Mouse (Mus musculus) stomach, embryonic 16.5 days (tissue): Measurements from ENCODE around the gene Baiap2. TPM values are rescaled to one million over a fixed set of nuclear protein-coding genes. Genes with fewer than 3 reads are reported as not detected.

Experiments used
- ATAC-seq: fragments of 200-750 bp; cut with Nextera tagmentation; 2 replicates; pipeline ENCODE4 v1.8.0; 2017; ENCODE audit warnings: moderate number of reproducible peaks, moderate TSS enrichment; ENCODE audit not compliant: insufficient read depth, low FRiP score
- H3K27ac ChIP-seq: fragments of 300-500 bp; sonication (generic); 2 replicates; pipeline ENCODE4 v1.5.1; 2014; ENCODE audit warnings: low read length
- H3K27me3 ChIP-seq: fragments of 300-500 bp; sonication (generic); 2 replicates; pipeline ENCODE4 v1.6.1; 2014; ENCODE audit warnings: low read length, control low read depth, mixed read lengths; ENCODE audit not compliant: control insufficient read depth, insufficient read depth
- H3K36me3 ChIP-seq: fragments of 300-500 bp; sonication (generic); 2 replicates; pipeline ENCODE4 v1.6.1; 2014; ENCODE audit warnings: low read length; ENCODE audit not compliant: control insufficient read depth, insufficient read depth
- H3K4me1 ChIP-seq: fragments of 300-500 bp; sonication (generic); 2 replicates; pipeline ENCODE4 v1.6.1; 2014; ENCODE audit warnings: low read length, control low read depth, mixed read lengths; ENCODE audit not compliant: control insufficient read depth, insufficient read depth
- H3K4me2 ChIP-seq: fragments of 300-500 bp; sonication (generic); 2 replicates; pipeline ENCODE4 v1.6.1; 2014; ENCODE audit warnings: low read depth, low read length, mixed read lengths
- H3K4me3 ChIP-seq: fragments of 300-500 bp; sonication (generic); replicated peaks from 2 replicates; pipeline ENCODE4 v1.5.1; 2014; ENCODE audit warnings: mild to moderate bottlenecking, low read length
- H3K9ac ChIP-seq: fragments of 300-500 bp; sonication (generic); 2 replicates; pipeline ENCODE4 v1.6.1; 2014; ENCODE audit warnings: low read length
- H3K9me3 ChIP-seq: fragments of 300-500 bp; sonication (generic); replicated peaks from 2 replicates; pipeline ENCODE4 v1.6.1; 2016; ENCODE audit warnings: low read length, control low read depth; ENCODE audit not compliant: control insufficient read depth
- WGBS: fragments of 180-500 bp; shearing (Covaris S2); extraction: QIAGEN DNeasy Blood & Tissue Kit; methylation state at CpG from one replicate; pipeline ENCODE4 v1.1.7; 2014; 5-methylcytosine and 5-hydroxymethylcytosine counted together
- polyA plus RNA-seq: library from polyadenylated mRNA; unstranded; fragments of >200 nt; fragmentation: Nextera tagmentation; extraction: Ambion mirVana; gene quantifications from 2 replicates; pipeline ENCODE4 v1.2.1, GENCODE M21; 2015

The Baiap2 gene
- polyA plus RNA-seq, 1 experiment from 2014 or later = 41.4 TPM

DNA sequence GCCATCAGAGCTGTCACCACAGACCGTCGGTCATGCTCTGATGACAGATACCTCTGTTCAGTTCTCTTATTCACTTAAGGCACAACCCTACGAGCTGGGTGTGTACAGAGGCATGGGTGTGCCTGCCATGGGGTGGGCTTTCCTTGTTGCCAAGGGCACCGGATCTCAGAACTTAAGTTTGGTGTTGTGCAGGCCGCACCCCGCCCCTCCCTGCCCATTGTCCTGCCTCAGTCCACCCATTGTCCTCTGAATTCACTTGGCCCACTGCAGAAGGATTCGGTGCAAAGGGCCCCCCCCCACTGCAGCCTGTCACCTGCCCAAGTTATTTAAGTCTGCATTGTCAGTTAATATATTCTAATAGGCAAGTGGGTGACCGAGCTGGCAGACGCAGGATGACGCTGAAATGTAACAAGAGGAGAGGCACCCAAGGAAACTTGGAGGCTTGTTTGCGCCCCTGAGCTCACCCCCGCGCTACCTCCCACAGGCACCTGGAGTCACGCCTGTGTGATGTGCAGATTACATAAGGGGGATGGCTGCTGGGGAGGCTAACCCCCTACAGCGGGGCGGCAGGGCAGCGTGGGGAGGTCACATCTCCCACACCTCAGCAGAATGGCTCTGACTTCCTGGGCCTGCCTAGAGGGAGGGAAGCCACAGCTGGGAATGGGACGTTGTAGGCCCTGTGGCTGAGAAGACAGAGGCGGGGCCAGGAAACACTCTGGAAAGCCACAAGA, 4.6 kb upstream of the Baiap2 start:
- Histone ChIP-seq H3K27ac (peak overlapping the region; percentile 94), H3K4me1 (peaks cover 57% of the 10 kb centered on the region), H3K9ac (peak overlapping the region; percentile 38), H3K4me2 (peak overlapping the region; percentile 29), H3K36me3 (no peaks in the 10 kb centered on the region), H3K27me3 (no peaks in the 10 kb centered on the region), H3K4me3 (no peak overlapping the region), H3K9me3 (no peaks in the 10 kb centered on the region)
- ATAC-seq = no peak
- 51% methylated on average over 19 of the region's 19 CpGs for WGBS

DNA sequence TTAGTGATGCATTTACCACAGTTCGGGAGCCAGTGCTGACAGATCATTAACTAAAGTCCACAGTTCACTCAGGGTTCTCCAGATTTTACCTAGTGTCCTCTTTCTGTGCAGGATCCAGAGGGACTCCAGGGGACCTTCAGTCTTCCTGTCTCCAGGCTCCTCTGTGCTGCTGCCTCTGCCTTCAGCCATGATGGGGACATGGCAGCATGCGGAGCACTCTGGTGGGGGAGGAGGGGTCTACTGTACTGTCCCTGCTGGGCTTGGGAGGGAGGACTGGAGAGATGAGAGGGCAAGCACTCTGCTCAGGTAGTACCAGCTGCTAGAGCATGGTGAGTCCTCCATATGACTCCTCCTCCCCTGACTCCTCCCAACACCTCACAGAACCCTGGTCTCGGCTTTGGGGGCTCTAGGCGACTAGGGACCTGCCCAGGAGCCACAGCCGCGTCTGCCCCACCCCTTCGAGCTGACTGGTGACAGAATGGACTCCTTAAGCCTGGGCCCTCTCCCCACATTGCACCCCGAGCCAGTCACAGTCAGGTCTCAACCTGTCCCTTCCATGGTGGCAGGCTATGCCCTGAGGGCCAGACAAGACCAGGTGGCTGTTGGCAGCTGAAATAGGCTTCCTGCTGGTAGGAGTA, 3.4 kb upstream of the Baiap2 start:
- Histone ChIP-seq H3K9ac (peak overlapping the region; percentile 24), H3K4me2 (peak overlapping the region; percentile 4; the same call in 1 of the 2 replicates), H3K27ac (peak overlapping the region; percentile 94), H3K9me3 (no peaks in the 10 kb centered on the region), H3K4me3 (no peak overlapping the region), H3K36me3 (no peaks in the 10 kb centered on the region), H3K27me3 (no peaks in the 10 kb centered on the region), H3K4me1 (peaks cover 62% of the 10 kb centered on the region)
- no peak for ATAC-seq
- 46% methylated on average over 8 of the region's 8 CpGs for WGBS

DNA sequence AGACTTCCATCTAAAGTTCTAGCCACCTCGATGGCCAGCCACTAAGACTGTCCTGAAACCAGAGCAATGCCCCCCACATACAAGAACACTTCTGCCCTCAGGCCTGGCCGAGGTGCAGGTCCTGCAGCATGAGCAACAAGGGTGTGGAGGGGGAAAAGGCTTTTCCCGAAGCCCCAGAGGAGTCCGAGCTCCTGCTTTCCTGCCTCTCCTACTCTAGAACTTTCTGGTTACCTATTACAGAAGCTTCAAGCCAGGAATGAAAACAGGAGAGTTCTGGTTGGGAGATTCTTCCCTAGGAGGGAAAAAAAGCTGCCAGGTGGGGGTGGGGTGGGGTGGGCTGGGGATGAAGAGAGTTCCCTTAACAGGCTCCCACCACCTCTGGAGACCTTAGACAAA, 2.9 kb upstream of the Baiap2 start:
- no peak overlapping the region for H3K4me2 ChIP-seq
- ATAC-seq = no peak
- no peaks in the 10 kb centered on the region for H3K27me3 ChIP-seq
- H3K9me3 ChIP-seq = no peaks in the 10 kb centered on the region
- H3K4me3 ChIP-seq = no peak overlapping the region
- peaks cover 66% of the 10 kb centered on the region for H3K4me1 ChIP-seq
- peak overlapping the region; percentile 94 for H3K27ac ChIP-seq
- H3K9ac ChIP-seq = 0 out of 2 replicates have a peak overlapping the region, but pooled peaks have one; percentile 24
- WGBS = 60% methylated on average over 4 of the region's 4 CpGs
- no peaks in the 10 kb centered on the region for H3K36me3 ChIP-seq

DNA sequence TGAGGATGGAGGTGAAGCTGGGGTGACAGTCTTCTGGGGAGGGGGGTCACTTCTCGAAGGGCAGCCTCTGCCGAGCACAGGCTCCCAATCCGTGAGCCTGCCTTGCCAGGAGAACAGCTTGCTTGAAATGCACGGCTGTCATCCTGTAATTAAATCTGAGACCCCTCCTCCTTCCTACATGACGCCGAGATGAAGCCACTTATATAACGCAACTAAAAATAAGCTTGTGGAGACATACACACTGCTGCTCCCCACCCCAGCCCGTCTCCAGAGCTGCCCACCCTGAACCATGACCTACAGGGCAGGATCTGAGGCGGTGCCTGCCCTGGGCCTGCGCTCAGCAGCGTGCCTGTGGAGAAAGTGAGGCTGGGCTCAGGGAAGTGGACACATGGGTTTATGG, 2.4 kb upstream of the Baiap2 start:
- WGBS = 65% methylated on average over 11 of the region's 11 CpGs
- Histone ChIP-seq H3K4me1 (peaks cover 71% of the 10 kb centered on the region), H3K4me2 (no peak overlapping the region), H3K9me3 (no peaks in the 10 kb centered on the region), H3K36me3 (no peaks in the 10 kb centered on the region), H3K27me3 (no peaks in the 10 kb centered on the region), H3K4me3 (no peak overlapping the region), H3K9ac (0 out of 2 replicates have a peak overlapping the region, but pooled peaks have one; percentile 14), H3K27ac (no peak overlapping the region)
- no peak for ATAC-seq

DNA sequence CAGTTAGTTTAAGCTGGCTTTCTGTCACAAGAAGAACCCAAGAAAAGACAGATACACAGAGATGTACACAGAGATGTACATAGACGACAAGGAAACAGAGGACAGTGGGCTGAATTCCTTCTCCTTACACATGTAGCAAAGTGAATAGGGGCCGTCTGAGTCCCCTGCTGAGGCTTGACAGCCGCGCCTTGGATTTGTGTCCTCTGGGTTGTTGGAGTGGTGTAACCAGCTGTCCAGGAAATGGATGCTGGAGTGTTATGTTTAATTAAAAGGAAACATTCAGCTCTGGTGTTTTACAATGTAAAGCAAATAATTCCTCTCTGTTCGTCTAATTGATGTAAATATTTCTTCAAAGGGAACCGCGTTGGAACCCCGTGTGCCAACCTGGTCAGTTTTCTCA, 769 bp upstream of the Baiap2 start:
- Histone ChIP-seq H3K27me3 (no peaks in the 10 kb centered on the region), H3K27ac (peak overlapping the region; percentile 94), H3K4me3 (peak overlapping the region; percentile 73), H3K4me2 (peak overlapping the region; percentile 70), H3K9ac (peak overlapping the region; percentile 77), H3K4me1 (peaks cover 67% of the 10 kb centered on the region), H3K9me3 (no peaks in the 10 kb centered on the region), H3K36me3 (no peaks in the 10 kb centered on the region)
- no peak for ATAC-seq
- 3% methylated on average over 8 of the region's 8 CpGs for WGBS

DNA sequence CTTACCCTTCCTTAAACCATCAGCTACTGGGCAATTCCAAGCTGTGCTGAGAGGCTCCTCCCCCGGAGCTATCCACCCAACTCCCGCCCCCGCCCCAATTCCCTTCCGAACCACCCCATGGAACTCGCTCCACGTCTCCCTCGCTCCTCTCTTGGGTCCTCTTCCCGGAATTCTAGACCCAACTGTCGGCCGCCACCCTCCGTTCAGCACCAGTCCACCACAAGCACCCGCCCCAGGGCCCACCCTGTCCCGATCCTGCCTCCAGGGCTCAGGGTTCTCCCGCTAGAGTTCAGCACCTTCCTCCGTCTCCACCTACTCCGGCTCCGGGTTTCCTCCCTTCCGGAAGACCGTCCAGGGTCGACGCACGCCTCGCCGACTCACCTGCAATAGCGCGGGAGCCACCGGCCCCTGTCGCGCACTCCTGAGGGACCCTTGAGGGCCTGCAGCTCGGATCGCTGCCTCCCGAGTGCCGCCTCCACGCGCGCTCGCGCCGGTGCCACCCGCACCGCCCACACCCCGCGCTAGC, 299 bp upstream of the Baiap2 start:
- Histone ChIP-seq H3K4me2 (peak overlapping the region; percentile 70), H3K4me3 (peak overlapping the region; percentile 73), H3K36me3 (no peaks in the 10 kb centered on the region), H3K27me3 (no peaks in the 10 kb centered on the region), H3K9me3 (no peaks in the 10 kb centered on the region), H3K4me1 (peaks cover 62% of the 10 kb centered on the region), H3K27ac (peak overlapping the region; percentile 94), H3K9ac (peak overlapping the region; percentile 77)
- WGBS = under 1% methylated on average over 43 of the region's 43 CpGs
- peak; percentile 70 for ATAC-seq

DNA sequence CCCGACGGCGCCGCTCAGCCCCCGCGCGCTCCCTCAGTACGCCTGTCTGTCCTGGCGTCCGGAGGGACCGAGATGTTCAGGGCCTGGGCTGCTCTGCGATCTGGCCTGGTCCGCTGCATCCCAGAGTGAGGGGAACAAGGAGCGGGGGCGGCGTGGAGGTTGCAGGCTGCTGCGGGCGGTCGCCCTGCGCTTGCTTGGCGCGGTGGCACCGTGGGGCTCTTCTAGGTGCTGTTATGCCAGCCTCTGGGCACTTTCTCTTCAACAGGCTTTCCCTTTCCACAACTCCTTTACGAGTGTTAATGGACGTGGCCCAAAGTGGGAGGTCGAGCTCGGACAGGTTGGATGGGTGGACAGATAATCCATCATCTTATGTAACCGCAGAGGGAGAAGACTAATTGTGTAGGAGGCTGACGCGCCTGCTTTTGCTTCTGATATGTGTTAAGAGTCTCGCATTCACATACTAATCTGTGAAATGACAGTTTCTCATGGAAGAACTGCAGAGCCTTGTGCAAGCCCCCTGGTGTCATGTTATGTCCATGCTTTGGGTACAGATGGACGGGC, 945 bp downstream of the Baiap2 start:
- peak; percentile 4; the same call in 1 of the 2 replicates for ATAC-seq
- Histone ChIP-seq H3K9me3 (no peaks in the 10 kb centered on the region), H3K4me3 (peak overlapping the region; percentile 81), H3K9ac (peak overlapping the region; percentile 90), H3K27me3 (no peaks in the 10 kb centered on the region), H3K36me3 (no peaks in the 10 kb centered on the region), H3K4me1 (peaks cover 51% of the 10 kb centered on the region), H3K4me2 (peak overlapping the region; percentile 96), H3K27ac (peak overlapping the region; percentile 69)
- WGBS = 1% methylated on average over 32 of the region's 32 CpGs

DNA sequence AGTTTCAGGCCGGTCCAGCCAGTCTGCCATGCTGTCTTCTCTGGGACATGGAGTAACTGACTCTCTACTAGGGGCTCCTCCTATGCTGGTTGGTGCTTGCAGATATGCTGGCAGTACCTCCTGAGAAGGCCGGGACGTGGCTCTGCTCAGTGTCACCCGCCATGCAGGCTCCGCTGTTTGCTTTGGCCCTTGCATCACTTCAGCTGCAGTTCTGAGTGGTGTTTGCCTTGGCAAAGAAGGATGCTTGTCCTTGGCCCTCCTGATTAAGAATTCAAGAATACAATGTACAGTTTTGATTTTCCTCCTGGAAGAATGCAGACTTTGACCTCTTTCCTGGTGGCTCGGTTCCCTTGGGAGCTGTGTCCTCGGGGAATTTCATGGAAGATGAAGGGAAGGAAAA, 2.8 kb downstream of the Baiap2 start:
- no peak for ATAC-seq

DNA sequence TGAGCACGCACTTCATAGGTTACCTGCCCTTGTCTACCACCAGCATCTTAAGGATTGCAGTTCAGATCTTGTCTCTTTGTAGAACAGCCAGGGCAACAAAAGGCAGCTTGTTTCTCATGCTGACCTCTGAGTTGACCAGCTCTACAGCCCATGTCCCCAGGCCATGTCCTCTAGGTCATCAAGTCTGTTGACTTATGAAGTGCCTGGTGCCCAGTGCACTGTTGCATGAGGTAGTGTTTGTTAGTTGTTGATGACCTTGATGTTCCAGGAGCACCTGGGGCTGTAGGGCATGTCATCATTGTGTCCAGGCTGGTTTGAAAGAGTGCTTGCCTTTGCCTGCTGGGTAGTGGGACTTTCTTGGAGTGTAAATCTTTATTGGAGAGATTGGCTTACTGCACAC, 4.9 kb downstream of the Baiap2 start:
- Histone ChIP-seq H3K9me3 (no peaks in the 10 kb centered on the region), H3K36me3 (no peaks in the 10 kb centered on the region), H3K9ac (no peak overlapping the region), H3K27ac (no peak overlapping the region), H3K4me1 (peaks cover 33% of the 10 kb centered on the region), H3K4me2 (no peak overlapping the region), H3K27me3 (no peaks in the 10 kb centered on the region), H3K4me3 (no peak overlapping the region)
- WGBS = 97% methylated on average over 1 of the region's 1 CpGs
- ATAC-seq = no peak

More for the DNA sequence above, 2.8 kb downstream of the Baiap2 start:
- H3K27ac ChIP-seq = peak overlapping the region; percentile 51
- H3K4me1 ChIP-seq = peaks cover 37% of the 10 kb centered on the region
- H3K4me2 ChIP-seq = peak overlapping the region; percentile 96
- no peaks in the 10 kb centered on the region for H3K27me3 ChIP-seq
- peak overlapping the region; percentile 81; the same call in 1 of the 2 replicates for H3K4me3 ChIP-seq
- no peaks in the 10 kb centered on the region for H3K9me3 ChIP-seq
- no peaks in the 10 kb centered on the region for H3K36me3 ChIP-seq
- WGBS = 56% methylated on average over 7 of the region's 7 CpGs
- H3K9ac ChIP-seq = peak overlapping the region; percentile 90; the same call in 1 of the 2 replicates
